Mouse (Mus musculus) MEL (cell line): ENCODE results near the gene Farp1.

Experiments used
- CTCF ChIP-seq, 3 experiments: IDR thresholded peaks in 2 of 3; conservative IDR thresholded peaks in 1 of 3; 2 replicates each; pipeline ENCODE4 v1.5.1; 2011 to 2012; ENCODE audit warnings: low read length in 3 of 3, low read depth in 2 of 3, mild to moderate bottlenecking in 2 of 3, improper control_type of control experiment in 1 of 3, inconsistent platforms in 1 of 3, mixed read lengths in 1 of 3, moderate library complexity in 1 of 3; ENCODE audit not compliant: control insufficient read depth in 1 of 3, insufficient read depth in 1 of 3, poor library complexity in 1 of 3, severe bottlenecking in 1 of 3
- E2F4 ChIP-seq: IDR thresholded peaks from 2 replicates; pipeline ENCODE4 v1.6.1; 2011; ENCODE audit warnings: low read depth, low read length, improper control_type of control experiment, borderline replicate concordance
- EP300 ChIP-seq, 2 experiments: IDR thresholded peaks; 2 replicates each; pipeline ENCODE4 v1.6.1; 2011; ENCODE audit warnings: improper control_type of control experiment in 2 of 2, low read length in 2 of 2, low read depth in 1 of 2, mild to moderate bottlenecking in 1 of 2
- GATA1 ChIP-seq: IDR thresholded peaks from 2 replicates; pipeline ENCODE4 v1.6.1; 2011; ENCODE audit warnings: low read depth, low read length, improper control_type of control experiment
- MAX ChIP-seq: IDR thresholded peaks from 2 replicates; pipeline ENCODE4 v1.6.1; 2011; ENCODE audit warnings: low read length, improper control_type of control experiment
- MXI1 ChIP-seq: IDR thresholded peaks from 2 replicates; pipeline ENCODE4 v1.6.1; 2011; ENCODE audit warnings: mild to moderate bottlenecking, low read depth, low read length, improper control_type of control experiment
- NELFE ChIP-seq: IDR thresholded peaks from 2 replicates; pipeline ENCODE4 v1.6.1; 2011; ENCODE audit warnings: low read depth, low read length, improper control_type of control experiment
- NRF1 ChIP-seq: IDR thresholded peaks from 2 replicates; pipeline ENCODE4 v1.6.1; 2014; ENCODE audit warnings: low read depth, mild to moderate bottlenecking, inconsistent platforms, low read length, improper control_type of control experiment, moderate library complexity; ENCODE audit not compliant: poor library complexity, insufficient read depth, severe bottlenecking
- POLR2A ChIP-seq, 2 experiments: IDR thresholded peaks; 2 replicates each; pipeline ENCODE4 v1.6.1; 2011 to 2012; ENCODE audit warnings: low read length in 2 of 2, mild to moderate bottlenecking in 2 of 2, control low read depth in 1 of 2, improper control_type of control experiment in 1 of 2, low read depth in 1 of 2, moderate library complexity in 1 of 2; ENCODE audit not compliant: control insufficient read depth in 1 of 2, insufficient read depth in 1 of 2, poor library complexity in 1 of 2
- POLR2AphosphoS2 ChIP-seq: IDR thresholded peaks from 2 replicates; pipeline ENCODE4 v1.6.1; 2011; ENCODE audit warnings: low read length, improper control_type of control experiment
- TBP ChIP-seq: IDR thresholded peaks from 2 replicates; pipeline ENCODE4 v1.8.0; 2011; ENCODE audit warnings: low read depth, low read length, improper control_type of control experiment
- TCF12 ChIP-seq: IDR thresholded peaks from 2 replicates; pipeline ENCODE4 v1.6.1; 2014; ENCODE audit warnings: low read depth, mild to moderate bottlenecking, inconsistent platforms, low read length, improper control_type of control experiment, moderate library complexity
- USF1 ChIP-seq: IDR thresholded peaks from 2 replicates; pipeline ENCODE4 v1.6.1; 2014; ENCODE audit warnings: low read depth, mild to moderate bottlenecking, inconsistent platforms, low read length, improper control_type of control experiment, moderate library complexity

GRCm38 (mm10) chr14:121165408-121166037 lies 130.5 kb downstream of the Farp1 start:
- TF ChIP-seq TBP (no peak), CTCF (IDR thresholded peaks at IDR 0.05 in 2 of 3, conservative IDR thresholded peaks at IDR 0.05 in 1 of 3; ENCODE audit: control insufficient read depth in 1 of 3, insufficient read depth in 1 of 3, low read depth in 2 of 3, low read length in 3 of 3, poor library complexity in 1 of 3, severe bottlenecking in 1 of 3) (no peak), POLR2A (IDR thresholded peaks at IDR 0.05; ENCODE audit: control insufficient read depth in 1 of 2, insufficient read depth in 1 of 2, low read depth in 1 of 2, low read length in 2 of 2, poor library complexity in 1 of 2) (no peak), EP300 (IDR thresholded peaks at IDR 0.05; ENCODE audit: low read depth in 1 of 2, low read length in 2 of 2) (no peak), USF1 (no peak), MXI1 (no peak), MAX (no peak), GATA1 (no peak), NRF1 (no peak), NELFE (no peak), POLR2AphosphoS2 (no peak), E2F4 (no peak), TCF12 (no peak)
